26 mouse cellular contexts compared by ENCODE assay signal in genomic region chr16:85074889-85075288, GRCm38 (mm10).
DNase-seq lines count a peak whose midpoint lies in the region; ATAC-seq and TF ChIP-seq lines count a peak whose summit lies in the region.
"Had no signal": no experiment of that assay in that cellular context is flagged by ENCODE, and none has a peak within 500 bp of the region (broad histone marks: within the 10 kb centered on the region; RNA-seq: fewer than 3 reads in every experiment).

No protein-coding gene starts in this region.

- peak overlapping the region; percentile 29 for H3K27ac ChIP-seq in liver, postnatal 0 days (ENCODE audit: low read depth)
- H3K27ac ChIP-seq in liver, embryonic 11.5 days (ENCODE audit: low read depth, low read length) = no peak overlapping the region
- H3K27ac ChIP-seq: embryonic facial prominence, embryonic 10.5 days; embryonic facial prominence, embryonic 12.5 days; forebrain, embryonic 10.5 days; forebrain, embryonic 12.5 days had no signal

- 65% methylated on average over 6 of the region's 6 CpGs for WGBS in liver, postnatal 0 days (ENCODE audit: insufficient replicate concordance)
- WGBS in liver, embryonic 11.5 days = 77% methylated on average over 6 of the region's 6 CpGs

- no peak overlapping the region for H3ac ChIP-seq in myocyte (ENCODE audit: control insufficient read depth, insufficient read length)

- no peaks in the 10 kb centered on the region for H3K79me2 ChIP-seq in myocyte (ENCODE audit: control insufficient read depth, insufficient read depth)

- H3K9ac ChIP-seq in liver, postnatal 0 days (replicated peaks) = no peak overlapping the region
- H3K9ac ChIP-seq in liver, embryonic 11.5 days (ENCODE audit: low read depth, low read length) = no peak overlapping the region
- H3K9ac ChIP-seq: embryonic facial prominence, embryonic 12.5 days; forebrain, embryonic 12.5 days had no signal

- no peak for TF ChIP-seq POLR2A in myocyte (IDR thresholded peaks at IDR 0.05; ENCODE audit: insufficient read length, low read depth)

- no peaks in the 10 kb centered on the region for H3K9me3 ChIP-seq in liver, postnatal 0 days (ENCODE audit: low read length)
- no peaks in the 10 kb centered on the region for H3K9me3 ChIP-seq in liver, embryonic 11.5 days (ENCODE audit: control insufficient read depth, low read length)
- H3K9me3 ChIP-seq: embryonic facial prominence, embryonic 10.5 days; embryonic facial prominence, embryonic 12.5 days; forebrain, embryonic 10.5 days; forebrain, embryonic 12.5 days had no signal

- ATAC-seq in liver, postnatal 0 days = peak; percentile 73
- no peak for ATAC-seq in liver, embryonic 11.5 days (replicated peaks; ENCODE audit: low FRiP score)
- ATAC-seq: activated CD4-positive, CD25-positive, alpha-beta regulatory T cell, adult 4 months; CD4-positive, CD25-positive, alpha-beta regulatory T cell, adult 4 months; forebrain, embryonic 14.5 days; forebrain, embryonic 16.5 days; Patski had no signal

- intact Hi-C loops in heart, postnatal 36 days (cut with DNase I) = no loop called here

- H3K4me2 ChIP-seq in liver, postnatal 0 days (ENCODE audit: low read depth, low read length) = 0 out of 2 replicates have a peak overlapping the region, but pooled peaks have one; percentile 9
- no peak overlapping the region for H3K4me2 ChIP-seq in liver, embryonic 11.5 days
- no peak overlapping the region for H3K4me2 ChIP-seq in myocyte (ENCODE audit: low read depth)
- H3K4me2 ChIP-seq: embryonic facial prominence, embryonic 12.5 days; forebrain, embryonic 12.5 days had no signal

- H3K4me3 ChIP-seq in liver, postnatal 0 days (ENCODE audit: low read depth, low read length) = no peak overlapping the region
- no peak overlapping the region for H3K4me3 ChIP-seq in liver, embryonic 11.5 days (ENCODE audit: low read depth, low read length)
- H3K4me3 ChIP-seq in myocyte = no peak overlapping the region
- H3K4me3 ChIP-seq: embryonic facial prominence, embryonic 10.5 days; embryonic facial prominence, embryonic 12.5 days; erythroblast, embryonic 14.5 days; forebrain, embryonic 10.5 days; forebrain, embryonic 12.5 days had no signal

- peaks cover 3% of the 10 kb centered on the region; the same call in 1 of the 2 replicates for H3K36me3 ChIP-seq in liver, postnatal 0 days (replicated peaks; ENCODE audit: insufficient read depth, low read length)
- H3K36me3 ChIP-seq in liver, embryonic 11.5 days (ENCODE audit: control insufficient read depth, insufficient read depth, low read length) = no peaks in the 10 kb centered on the region; the same call in 1 of the 2 replicates
- peaks cover 36% of the 10 kb centered on the region for H3K36me3 ChIP-seq in myocyte (ENCODE audit: control insufficient read depth, insufficient read depth)
- H3K36me3 ChIP-seq: G1E had no signal

- DNase-seq in liver, postnatal 0 days = no peak
- no peak for DNase-seq in liver, embryonic 11.5 days (ENCODE audit: low spot score)
- no peak for DNase-seq in spleen, adult 12 weeks (ENCODE audit: low spot score)
- DNase-seq in heart, postnatal 36 days = no peak
- DNase-seq: adrenal gland, adult 8-10 months; adrenal gland, postnatal 14 days; adrenal gland, postnatal 36 days; B cell, adult 2 months; cerebellum, adult 11-12 months; cerebellum, adult 2 months; cerebellum, adult 9-10 months; cerebellum, postnatal 10 days; cerebellum, postnatal 25 days had no signal

- no peaks in the 10 kb centered on the region for H3K27me3 ChIP-seq in liver, postnatal 0 days (ENCODE audit: insufficient read depth, low read length)
- no peaks in the 10 kb centered on the region for H3K27me3 ChIP-seq in liver, embryonic 11.5 days (replicated peaks; ENCODE audit: control insufficient read depth, insufficient read depth, low read length)
- no peaks in the 10 kb centered on the region for H3K27me3 ChIP-seq in myocyte (ENCODE audit: control insufficient read depth, insufficient read depth, insufficient read length)
- H3K27me3 ChIP-seq: CH12.LX; embryonic facial prominence, embryonic 12.5 days; forebrain, embryonic 12.5 days; Patski had no signal

- H3K4me1 ChIP-seq in liver, postnatal 0 days (ENCODE audit: insufficient read depth) = peaks cover 5% of the 10 kb centered on the region
- H3K4me1 ChIP-seq in liver, embryonic 11.5 days (replicated peaks; ENCODE audit: control insufficient read depth, insufficient read depth, low read length) = no peaks in the 10 kb centered on the region
- H3K4me1 ChIP-seq: embryonic facial prominence, embryonic 10.5 days; embryonic facial prominence, embryonic 12.5 days; forebrain, embryonic 10.5 days; forebrain, embryonic 12.5 days had no signal

- TF ChIP-seq EP300 in liver, postnatal 0 days (IDR thresholded peaks at IDR 0.05; ENCODE audit: low read depth) = no peak

- no peak for TF ChIP-seq CTCF in liver, postnatal 0 days (IDR thresholded peaks at IDR 0.05; ENCODE audit: low read depth)

TF ChIP-seq in myocyte, 11 proteins besides CTCF, POLR2A, EP300 and RAD21:
- TF ChIP-seq POLR2AphosphoS2 (IDR thresholded peaks at IDR 0.05; ENCODE audit: insufficient read length, low read depth) = no peak
- peak; percentile 47; the same call in 1 of the 2 replicates for TF ChIP-seq CEBPB (IDR thresholded peaks at IDR 0.05; ENCODE audit: insufficient read depth, poor library complexity, severe bottlenecking)
